Mouse (Mus musculus) bone marrow, adult 2 months (tissue): ENCODE measurements around the gene Olfr55.

ENCODE experiments used
- CTCF ChIP-seq: fragments of 200-500 bp; IDR thresholded peaks from 2 replicates; pipeline ENCODE4 v1.5.1; 2011; ENCODE audit warnings: low read length, control low read depth; ENCODE audit not compliant: control insufficient read depth, insufficient read depth
- POLR2A ChIP-seq: fragments of 200-500 bp; IDR thresholded peaks from 2 replicates; pipeline ENCODE4 v1.6.1; 2011; ENCODE audit warnings: low read depth, mild to moderate bottlenecking, control low read depth, low read length, borderline replicate concordance; ENCODE audit not compliant: control insufficient read depth

GRCm38 (mm10) chr17:33221590-33221989 is 53.3 kb downstream of the Olfr55 start, which contains the start of gene Olfr1564:
- TF ChIP-seq CTCF (no peak), POLR2A (no peak)
